Mouse (Mus musculus) heart, embryonic 16.5 days (tissue): ENCODE data around the gene Atp8b4. TPM values are rescaled to one million over a fixed set of nuclear protein-coding genes. Genes with fewer than 3 reads are reported as not detected.

ENCODE experiments used
- ATAC-seq: fragments of 200-750 bp; cut with Nextera tagmentation; replicated peaks from 2 replicates; pipeline ENCODE4 v1.8.0; 2017; ENCODE audit warnings: moderate number of reproducible peaks; ENCODE audit not compliant: insufficient read depth, low FRiP score; ENCODE audit errors: extremely low read depth
- H3K27ac ChIP-seq: fragments of 300-500 bp; sonication (generic); 2 replicates; pipeline ENCODE4 v1.5.1; 2014; ENCODE audit warnings: mild to moderate bottlenecking, low read length, control low read depth, moderate library complexity
- H3K27me3 ChIP-seq: fragments of 300-500 bp; sonication (generic); 2 replicates; pipeline ENCODE4 v1.6.1; 2014; ENCODE audit warnings: low read length, mixed read lengths; ENCODE audit not compliant: control insufficient read depth, insufficient read depth
- H3K36me3 ChIP-seq: fragments of 300-500 bp; sonication (generic); 2 replicates; pipeline ENCODE4 v1.6.1; 2014; ENCODE audit not compliant: control insufficient read depth, insufficient read depth
- H3K4me1 ChIP-seq: fragments of 300-500 bp; sonication (generic); 2 replicates; pipeline ENCODE4 v1.6.1; 2014; ENCODE audit warnings: low read length, mixed read lengths; ENCODE audit not compliant: control insufficient read depth, insufficient read depth
- H3K4me2 ChIP-seq: fragments of 300-500 bp; sonication (generic); 2 replicates; pipeline ENCODE4 v1.6.1; 2014; ENCODE audit warnings: low read depth, mild to moderate bottlenecking, control low read depth, low read length
- H3K4me3 ChIP-seq: fragments of 300-500 bp; sonication (generic); 2 replicates; pipeline ENCODE4 v1.5.1; 2014; ENCODE audit warnings: mild to moderate bottlenecking, control low read depth, low read length
- H3K9ac ChIP-seq: fragments of 300-500 bp; sonication (generic); 2 replicates; pipeline ENCODE4 v1.6.1; 2014; ENCODE audit warnings: low read length, control low read depth
- H3K9me3 ChIP-seq: fragments of 300-500 bp; sonication (generic); replicated peaks from 2 replicates; pipeline ENCODE4 v1.6.1; 2016; ENCODE audit warnings: low read length; ENCODE audit not compliant: control insufficient read depth
- WGBS: fragments of 180-500 bp; shearing (Covaris S2); extraction: QIAGEN DNeasy Blood & Tissue Kit; methylation state at CpG from one replicate; pipeline ENCODE4 v1.1.7; 2014; 5-methylcytosine and 5-hydroxymethylcytosine counted together
- polyA plus RNA-seq: library from polyadenylated mRNA; unstranded; fragments of >200 nt; fragmentation: Nextera tagmentation; extraction: Ambion mirVana; gene quantifications from 2 replicates; pipeline ENCODE4 v1.2.1, GENCODE M21; 2015

The Atp8b4 gene
- polyA plus RNA-seq, 1 experiment from 2014 or later, result 2.0 TPM

GRCm38 (mm10) chr2:126432481-126433066 is 67.9 kb downstream of the Atp8b4 start:
- H3K27me3 ChIP-seq, result no peaks in the 10 kb centered on the region
- no peak overlapping the region for H3K4me3 ChIP-seq
- H3K36me3 ChIP-seq, result no peaks in the 10 kb centered on the region
- H3K4me1 ChIP-seq, result no peaks in the 10 kb centered on the region
- no peak overlapping the region for H3K4me2 ChIP-seq
- no peak overlapping the region for H3K27ac ChIP-seq
- ATAC-seq, result no peak
- 67% methylated on average over 9 of the region's 9 CpGs for WGBS
- no peaks in the 10 kb centered on the region for H3K9me3 ChIP-seq
- H3K9ac ChIP-seq, result no peak overlapping the region

DNA sequence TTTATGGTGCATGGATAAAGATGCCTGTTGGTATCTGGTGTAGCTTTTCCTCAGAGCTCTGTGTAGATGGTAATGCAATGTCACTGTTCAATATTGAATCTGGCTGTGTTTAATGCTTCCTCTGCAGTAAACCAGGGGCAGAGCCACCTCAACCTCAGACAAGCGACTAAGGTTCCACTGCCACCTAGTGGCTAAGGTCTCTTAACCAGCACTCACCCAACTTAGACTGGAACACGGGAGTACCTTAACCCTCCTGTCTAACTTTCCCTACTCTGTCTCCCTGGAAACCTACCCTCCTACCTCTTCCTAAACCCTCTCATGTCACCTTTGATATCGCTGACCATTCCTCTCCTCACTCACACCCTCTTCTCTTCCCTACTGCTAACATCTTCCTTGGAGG is 71.2 kb downstream of the Atp8b4 start:
- Histone ChIP-seq H3K36me3 (no peaks in the 10 kb centered on the region), H3K27ac (no peak overlapping the region), H3K4me3 (no peak overlapping the region), H3K27me3 (no peaks in the 10 kb centered on the region), H3K4me2 (no peak overlapping the region), H3K9me3 (no peaks in the 10 kb centered on the region), H3K9ac (no peak overlapping the region), H3K4me1 (no peaks in the 10 kb centered on the region)
- WGBS, result 6% methylated on average over 3 of the region's 3 CpGs
- peak; percentile 69; the same call in 1 of the 2 replicates for ATAC-seq

GRCm38 (mm10) chr2:126425223-126425622 is 75.3 kb downstream of the Atp8b4 start:
- no peak overlapping the region for H3K9ac ChIP-seq
- no peaks in the 10 kb centered on the region for H3K27me3 ChIP-seq
- no peaks in the 10 kb centered on the region for H3K9me3 ChIP-seq
- H3K4me1 ChIP-seq, result no peaks in the 10 kb centered on the region
- WGBS, result 85% methylated on average over 3 of the region's 3 CpGs
- ATAC-seq, result no peak
- H3K27ac ChIP-seq, result no peak overlapping the region
- H3K4me2 ChIP-seq, result no peak overlapping the region
- H3K36me3 ChIP-seq, result no peaks in the 10 kb centered on the region
- no peak overlapping the region for H3K4me3 ChIP-seq

DNA sequence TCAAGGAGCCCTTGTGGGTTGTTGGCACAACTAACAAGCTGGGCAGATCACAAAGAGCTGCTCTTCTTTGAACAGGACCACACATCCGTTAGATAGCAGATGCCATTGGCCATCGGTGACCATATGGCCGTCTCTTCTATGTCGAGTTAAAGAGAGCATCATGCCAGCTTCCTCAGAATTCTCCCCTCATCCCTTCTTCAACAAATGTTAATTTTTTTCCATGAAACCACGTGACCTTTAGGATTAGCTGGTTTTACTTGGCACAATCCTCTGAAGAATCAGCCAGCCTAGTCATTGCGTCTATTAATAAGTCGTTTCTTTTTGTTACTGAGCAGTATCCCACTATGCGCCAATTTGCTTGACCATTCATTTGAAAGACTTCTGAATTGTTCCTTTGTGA is 75.8 kb downstream of the Atp8b4 start:
- no peak for ATAC-seq

GRCm38 (mm10) chr2:126420901-126421300 is 79.6 kb downstream of the Atp8b4 start:
- no peaks in the 10 kb centered on the region for H3K9me3 ChIP-seq
- WGBS, result 78% methylated on average over 2 of the region's 2 CpGs
- ATAC-seq, result no peak

More for the DNA sequence above, 75.8 kb downstream of the Atp8b4 start:
- Histone ChIP-seq H3K4me3 (no peak overlapping the region), H3K4me2 (no peak overlapping the region), H3K27ac (no peak overlapping the region), H3K27me3 (no peaks in the 10 kb centered on the region), H3K4me1 (no peaks in the 10 kb centered on the region), H3K9me3 (no peaks in the 10 kb centered on the region), H3K36me3 (no peaks in the 10 kb centered on the region), H3K9ac (no peak overlapping the region)
- WGBS, result 81% methylated on average over 8 of the region's 8 CpGs

DNA sequence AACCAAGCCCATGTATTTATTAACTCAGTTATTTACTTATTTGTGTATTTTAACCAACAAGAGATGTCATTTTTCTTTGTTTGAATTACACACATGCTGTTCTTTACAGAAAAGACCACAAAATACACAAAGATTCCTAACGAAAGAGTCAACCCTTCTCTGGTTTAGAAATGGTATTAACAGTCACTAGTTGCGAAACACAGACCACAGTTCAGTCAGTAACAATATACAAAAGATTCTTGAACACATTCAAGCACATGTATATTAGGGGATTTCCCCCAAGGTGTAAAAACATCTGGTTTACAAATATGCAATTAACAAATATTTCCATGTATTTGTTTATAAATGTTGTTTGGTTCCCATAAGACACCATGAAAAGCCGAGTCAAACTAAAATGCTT is 81.6 kb downstream of the Atp8b4 start:
- H3K4me1 ChIP-seq, result no peaks in the 10 kb centered on the region
- WGBS, result 88% methylated on average over 3 of the region's 3 CpGs
- H3K27ac ChIP-seq, result no peak overlapping the region
- ATAC-seq, result no peak
- H3K4me3 ChIP-seq, result no peak overlapping the region
- no peaks in the 10 kb centered on the region for H3K9me3 ChIP-seq
- H3K27me3 ChIP-seq, result no peaks in the 10 kb centered on the region
- no peak overlapping the region for H3K4me2 ChIP-seq
- no peak overlapping the region for H3K9ac ChIP-seq
- H3K36me3 ChIP-seq, result no peaks in the 10 kb centered on the region

More at GRCm38 (mm10) chr2:126420901-126421300, 79.6 kb downstream of the Atp8b4 start:
- H3K4me1 ChIP-seq, result no peaks in the 10 kb centered on the region
- H3K4me3 ChIP-seq, result no peak overlapping the region
- no peak overlapping the region for H3K4me2 ChIP-seq
- H3K27ac ChIP-seq, result no peak overlapping the region
- no peaks in the 10 kb centered on the region for H3K36me3 ChIP-seq
- H3K9ac ChIP-seq, result no peak overlapping the region
- H3K27me3 ChIP-seq, result no peaks in the 10 kb centered on the region

GRCm38 (mm10) chr2:126416772-126417171 is 83.7 kb downstream of the Atp8b4 start:
- no peaks in the 10 kb centered on the region for H3K36me3 ChIP-seq
- no peak overlapping the region for H3K4me2 ChIP-seq
- 70% methylated on average over 2 of the region's 2 CpGs for WGBS
- H3K4me3 ChIP-seq, result no peak overlapping the region
- H3K9me3 ChIP-seq, result no peaks in the 10 kb centered on the region
- H3K4me1 ChIP-seq, result no peaks in the 10 kb centered on the region
- no peak overlapping the region for H3K27ac ChIP-seq
- ATAC-seq, result no peak
- no peak overlapping the region for H3K9ac ChIP-seq
- no peaks in the 10 kb centered on the region for H3K27me3 ChIP-seq

GRCm38 (mm10) chr2:126415981-126416380 is 84.5 kb downstream of the Atp8b4 start:
- Histone ChIP-seq H3K4me3 (no peak overlapping the region), H3K9ac (no peak overlapping the region), H3K9me3 (no peaks in the 10 kb centered on the region), H3K27me3 (no peaks in the 10 kb centered on the region), H3K36me3 (no peaks in the 10 kb centered on the region), H3K27ac (no peak overlapping the region), H3K4me1 (no peaks in the 10 kb centered on the region), H3K4me2 (no peak overlapping the region)
- WGBS, result 82% methylated on average over 4 of the region's 4 CpGs
- ATAC-seq, result no peak

DNA sequence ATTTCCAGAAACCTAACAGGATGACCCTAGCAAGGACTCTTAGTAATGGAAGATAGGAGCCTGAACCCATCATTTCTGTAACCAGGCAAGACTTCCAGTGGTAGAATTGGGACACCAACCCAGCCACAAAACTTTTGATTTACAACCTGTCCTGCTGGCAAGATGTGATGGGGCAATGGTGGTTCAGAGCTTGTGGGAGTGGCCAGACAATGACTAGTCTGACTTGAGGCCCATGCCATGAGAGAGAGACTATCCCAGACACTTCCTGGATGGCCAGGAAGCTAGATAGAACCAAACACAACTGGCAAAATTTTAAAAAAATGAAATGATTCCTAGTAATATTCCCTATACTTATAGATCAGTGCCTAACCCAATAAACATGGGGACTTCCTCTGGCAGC is 87.7 kb downstream of the Atp8b4 start:
- Histone ChIP-seq H3K4me1 (no peaks in the 10 kb centered on the region), H3K36me3 (no peaks in the 10 kb centered on the region), H3K4me2 (no peak overlapping the region), H3K27ac (no peak overlapping the region), H3K27me3 (no peaks in the 10 kb centered on the region), H3K9me3 (no peaks in the 10 kb centered on the region), H3K9ac (no peak overlapping the region), H3K4me3 (no peak overlapping the region)
- no peak for ATAC-seq
